Mouse (Mus musculus) G1E (cell line): ENCODE results near the gene Ly6g6c.

Experiments
- CTCF ChIP-seq: IDR thresholded peaks from 2 replicates; pipeline ENCODE4 v1.5.1; 2012; ENCODE audit warnings: low read depth, low read length, inconsistent platforms, mixed read lengths
- GATA1 ChIP-seq: IDR thresholded peaks from 2 replicates; pipeline ENCODE4 v1.6.1; 2012; ENCODE audit warnings: borderline replicate concordance, low read length, inconsistent platforms, mixed read lengths
- GATA2 ChIP-seq: IDR thresholded peaks from 2 replicates; pipeline ENCODE4 v1.6.1; 2012; ENCODE audit warnings: low read depth, low read length, inconsistent platforms, borderline replicate concordance
- POLR2AphosphoS5 ChIP-seq: IDR thresholded peaks from 2 replicates; pipeline ENCODE4 v1.6.1; 2012; ENCODE audit warnings: low read depth, low read length, inconsistent platforms; ENCODE audit not compliant: insufficient replicate concordance
- TAL1 ChIP-seq: conservative IDR thresholded peaks from 2 replicates; pipeline ENCODE4 v1.6.1; 2012; ENCODE audit warnings: low read depth, low read length, inconsistent platforms, mixed read lengths

- TF ChIP-seq CTCF (no peak), GATA1 (no peak), GATA2 (no peak), TAL1 (no peak), POLR2AphosphoS5 (no peak)
These were observed 41.3 kb downstream of the Ly6g6c start for GRCm38 (mm10) chr17:35106522-35106921.
